Mouse (Mus musculus): Measurements from ENCODE around the gene 1110065P20Rik. TPM values are rescaled to one million over a fixed set of nuclear protein-coding genes. Genes with fewer than 3 reads are reported as not detected.

Gene 1110065P20Rik
- total RNA-seq (2021): 10 to 100 TPM; 20.7 to 26.9 TPM
- long read RNA-seq, experiment 1, transcript 1110065P20Rik-204 (3 exons, 762 nt): major isoform, 7 of 20 reads
- long read RNA-seq, experiment 1, transcript 1110065P20Rik-202 (3 exons, 761 nt): minor isoform, 5 of 20 reads
- long read RNA-seq, experiment 1, partial matches to known transcripts: 1 of 20 reads
- long read RNA-seq, experiment 1, other reads (novel, unspliced or antisense): 1 of 20 reads
- long read RNA-seq, experiment 2, transcript 1110065P20Rik-204 (3 exons, 762 nt): major isoform, 8 of 25 reads
- long read RNA-seq, experiment 2, transcript 1110065P20Rik-203 (2 exons, 659 nt): major isoform, 8 of 25 reads
- long read RNA-seq, experiment 2, partial matches to known transcripts: 0 of 25 reads
- long read RNA-seq, experiment 2, other reads (novel, unspliced or antisense): 1 of 25 reads

- peak; percentile 70 to 86 for DNase-seq
Observed at GRCm38 (mm10) chr4:124850933-124851658, at the start of gene 1110065P20Rik. 1110065P20Rik (minus strand) TSS chr4:124851196.

- no peak for DNase-seq
Observed at GRCm38 (mm10) chr4:124899906-124900305, 48.9 kb upstream of the 1110065P20Rik start.

GRCm38 (mm10) chr4:124898428-124898827, 47.4 kb upstream of the 1110065P20Rik start:
- DNase-seq: no peak

GRCm38 (mm10) chr4:124894508-124895428, 43.8 kb upstream of the 1110065P20Rik start:
- no peak for DNase-seq

- DNase-seq: no peak
Observed at GRCm38 (mm10) chr4:124893769-124894168, 42.8 kb upstream of the 1110065P20Rik start.

GRCm38 (mm10) chr4:124890831-124891230, 39.8 kb upstream of the 1110065P20Rik start:
- DNase-seq: no peak

- DNase-seq: no peak
Observed at GRCm38 (mm10) chr4:124889935-124890334, 38.9 kb upstream of the 1110065P20Rik start.

- no peak for DNase-seq
Observed at GRCm38 (mm10) chr4:124888702-124889101, 37.7 kb upstream of the 1110065P20Rik start.

- DNase-seq: peak in 1 of 2 experiments; percentile 35
Observed at GRCm38 (mm10) chr4:124882151-124882729, 31.2 kb upstream of the 1110065P20Rik start.

GRCm38 (mm10) chr4:124881341-124881908, 30.4 kb upstream of the 1110065P20Rik start:
- DNase-seq: no peak

- no peak for DNase-seq
Observed at GRCm38 (mm10) chr4:124880599-124880998, 29.6 kb upstream of the 1110065P20Rik start, which contains the start of gene Epha10. Epha10 (plus strand) TSS chr4:124880899.

- DNase-seq: no peak
Observed at GRCm38 (mm10) chr4:124872719-124873118, 21.7 kb upstream of the 1110065P20Rik start.

GRCm38 (mm10) chr4:124861283-124862188, 10.5 kb upstream of the 1110065P20Rik start, which contains the start of gene Maneal:
Maneal (minus strand) TSS chr4:124862171.
- DNase-seq: no peak

- peak; percentile 62 to 80 for DNase-seq
Observed at GRCm38 (mm10) chr4:124860446-124860845, 9.4 kb upstream of the 1110065P20Rik start.

- DNase-seq: no peak
Observed at GRCm38 (mm10) chr4:124858370-124858769, 7.4 kb upstream of the 1110065P20Rik start.

GRCm38 (mm10) chr4:124856294-124856693, 5.3 kb upstream of the 1110065P20Rik start:
- no peak for DNase-seq

GRCm38 (mm10) chr4:124850261-124850913, 609 bp downstream of the 1110065P20Rik start, which contains the start of gene Yrdc:
Yrdc (plus strand) TSS chr4:124850679.
- peak; percentile 95 for DNase-seq

- peak; percentile 49 to 57 for DNase-seq
Observed at GRCm38 (mm10) chr4:124849631-124850260, 1.2 kb downstream of the 1110065P20Rik start.

GRCm38 (mm10) chr4:124847573-124847972, 3.4 kb downstream of the 1110065P20Rik start:
- peak; percentile 71 to 90 for DNase-seq
